Mouse (Mus musculus) midbrain, embryonic 11.5 days (tissue): ENCODE data around the gene Arl5c. TPM values are rescaled to one million over a fixed set of nuclear protein-coding genes. Genes with fewer than 3 reads are reported as not detected.
A peak's percentile ranks its signal among the peaks of the same experiment; 100 is the strongest.

Source experiments
- ATAC-seq: fragments of 200-750 bp; cut with Nextera tagmentation; 2 replicates; pipeline ENCODE4 v1.8.0; 2017; ENCODE audit warnings: moderate TSS enrichment, moderate library complexity; ENCODE audit not compliant: low FRiP score
- DNase-seq: peaks from one replicate; pipeline ENCODE4 v3.0.0; 2015; ENCODE audit warnings: low spot score; ENCODE audit errors: missing footprints
- H3K27ac ChIP-seq: fragments of 300-500 bp; sonication (generic); 2 replicates; pipeline ENCODE4 v1.5.1; 2014; ENCODE audit warnings: low read depth, low read length
- H3K27me3 ChIP-seq: fragments of 300-500 bp; sonication (generic); 2 replicates; pipeline ENCODE4 v1.6.1; 2014; ENCODE audit warnings: mild to moderate bottlenecking, low read length, moderate library complexity, mixed read lengths; ENCODE audit not compliant: control insufficient read depth, insufficient read depth
- H3K36me3 ChIP-seq: fragments of 300-500 bp; sonication (generic); 2 replicates; pipeline ENCODE4 v1.6.1; 2014; ENCODE audit warnings: mild to moderate bottlenecking, low read length, moderate library complexity, mixed read lengths; ENCODE audit not compliant: control insufficient read depth, insufficient read depth
- H3K4me1 ChIP-seq: fragments of 300-500 bp; sonication (generic); 2 replicates; pipeline ENCODE4 v1.6.1; 2014; ENCODE audit warnings: low read length; ENCODE audit not compliant: control insufficient read depth, insufficient read depth
- H3K4me2 ChIP-seq: fragments of 300-500 bp; sonication (generic); 2 replicates; pipeline ENCODE4 v1.6.1; 2014; ENCODE audit warnings: mild to moderate bottlenecking, moderate library complexity
- H3K4me3 ChIP-seq: fragments of 300-500 bp; sonication (generic); 2 replicates; pipeline ENCODE4 v1.5.1; 2014; ENCODE audit warnings: low read depth, low read length
- H3K9ac ChIP-seq: fragments of 300-500 bp; sonication (generic); 2 replicates; pipeline ENCODE4 v1.6.1; 2014; ENCODE audit warnings: low read length
- H3K9me3 ChIP-seq: fragments of 300-500 bp; sonication (generic); 2 replicates; pipeline ENCODE4 v1.6.1; 2016; ENCODE audit warnings: low read length; ENCODE audit not compliant: control insufficient read depth
- WGBS: fragments of 180-500 bp; shearing (Covaris S2); extraction: QIAGEN DNeasy Blood & Tissue Kit; methylation state at CpG from one replicate; pipeline ENCODE4 v1.1.7; 2014; 5-methylcytosine and 5-hydroxymethylcytosine counted together
- polyA plus RNA-seq: library from polyadenylated mRNA; unstranded; fragments of >200 nt; fragmentation: Nextera tagmentation; extraction: Ambion mirVana; gene quantifications from 2 replicates; pipeline ENCODE4 v1.2.1, GENCODE M21; 2014

Arl5c gene
- polyA plus RNA-seq = 6.7 and 8.9 TPM in 2 replicates

GRCm38 (mm10) chr11:97995564-97996288, at the start of gene Arl5c:
Arl5c (minus strand) TSS chr11:97996181.
- Histone ChIP-seq H3K27me3 (no peaks in the 10 kb centered on the region), H3K27ac (no peak within 1 kb of the TSS)
- peak; percentile 61 for ATAC-seq

DNA sequence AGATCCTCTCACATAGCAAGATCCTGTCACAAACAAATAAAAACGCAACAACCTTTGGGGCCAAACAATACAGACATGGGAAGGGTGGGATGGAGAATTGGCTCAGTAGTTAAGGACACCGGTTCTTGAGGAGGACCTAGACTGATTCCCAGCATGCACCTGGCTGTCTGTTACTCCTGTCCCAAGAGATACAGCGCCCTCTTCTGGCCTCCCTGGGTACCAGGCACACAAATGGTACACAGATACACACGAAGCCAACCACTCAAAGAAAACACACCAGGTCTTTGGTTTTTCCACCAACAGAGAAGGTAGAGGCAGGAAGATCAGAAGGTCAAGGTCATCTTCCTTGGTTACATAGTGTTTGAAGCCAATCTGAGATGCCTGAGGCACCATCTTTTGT, 49.6 kb upstream of the Arl5c start:
- ATAC-seq (no peak), DNase-seq (no peak)
- no peaks in the 10 kb centered on the region for H3K9me3 ChIP-seq
- H3K9ac ChIP-seq = no peak overlapping the region
- H3K4me3 ChIP-seq = no peak overlapping the region
- H3K4me2 ChIP-seq = no peak overlapping the region
- H3K4me1 ChIP-seq = no peaks in the 10 kb centered on the region
- H3K36me3 ChIP-seq = no peaks in the 10 kb centered on the region
- H3K27ac ChIP-seq = no peak overlapping the region
- WGBS = 65% methylated on average over 4 of the region's 4 CpGs
- H3K27me3 ChIP-seq = peaks cover 7% of the 10 kb centered on the region

More at GRCm38 (mm10) chr11:97995564-97996288, at the start of gene Arl5c:
- peak; percentile 96 for DNase-seq
- Histone ChIP-seq H3K9me3 (no peaks in the 10 kb centered on the region), H3K9ac (peak within 1 kb of the TSS; percentile 59), H3K4me3 (peak within 1 kb of the TSS; percentile 41), H3K4me1 (peaks cover 14% of the 10 kb centered on the region), H3K4me2 (peak within 1 kb of the TSS; percentile 89), H3K36me3 (no peaks in the 10 kb centered on the region)
- under 1% methylated on average over 26 of the region's 26 CpGs for WGBS

- H3K4me3 ChIP-seq = no peak overlapping the region
- ATAC-seq (no peak), DNase-seq (peak; percentile 79)
- no peak overlapping the region for H3K9ac ChIP-seq
- H3K27ac ChIP-seq = no peak overlapping the region
- no peaks in the 10 kb centered on the region for H3K4me1 ChIP-seq
- no peaks in the 10 kb centered on the region for H3K27me3 ChIP-seq
- H3K4me2 ChIP-seq = no peak overlapping the region
- no peaks in the 10 kb centered on the region for H3K36me3 ChIP-seq
- no peaks in the 10 kb centered on the region for H3K9me3 ChIP-seq
- WGBS = 76% methylated on average over 5 of the region's 5 CpGs
These were observed 48.1 kb upstream of the Arl5c start for GRCm38 (mm10) chr11:98044074-98044473.

DNA sequence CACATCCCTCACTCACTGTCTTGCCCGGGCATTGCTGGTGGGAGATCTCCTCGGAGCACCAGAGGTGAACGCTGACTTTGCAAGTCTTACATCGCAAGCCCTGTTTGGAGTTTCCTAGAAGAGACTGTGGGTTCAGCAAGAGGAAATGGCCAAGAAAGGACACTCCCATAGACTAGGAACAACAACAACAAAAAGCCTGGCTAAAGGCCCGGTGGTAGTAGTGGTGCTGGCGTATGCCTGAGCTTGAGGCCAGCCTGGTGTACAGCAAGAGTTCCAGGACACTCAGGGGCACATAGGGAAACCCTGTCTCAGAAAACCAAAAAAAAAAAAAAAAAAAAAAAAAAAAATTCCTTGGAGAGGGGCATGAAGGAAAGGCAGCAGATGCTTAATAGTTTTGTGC, 46.8 kb upstream of the Arl5c start:
- Histone ChIP-seq H3K4me3 (no peak overlapping the region), H3K4me2 (no peak overlapping the region), H3K36me3 (no peaks in the 10 kb centered on the region), H3K27me3 (no peaks in the 10 kb centered on the region), H3K4me1 (no peaks in the 10 kb centered on the region), H3K9ac (no peak overlapping the region), H3K27ac (no peak overlapping the region), H3K9me3 (no peaks in the 10 kb centered on the region)
- WGBS = 93% methylated on average over 6 of the region's 6 CpGs
- no peak for DNase-seq
- no peak for ATAC-seq

DNA sequence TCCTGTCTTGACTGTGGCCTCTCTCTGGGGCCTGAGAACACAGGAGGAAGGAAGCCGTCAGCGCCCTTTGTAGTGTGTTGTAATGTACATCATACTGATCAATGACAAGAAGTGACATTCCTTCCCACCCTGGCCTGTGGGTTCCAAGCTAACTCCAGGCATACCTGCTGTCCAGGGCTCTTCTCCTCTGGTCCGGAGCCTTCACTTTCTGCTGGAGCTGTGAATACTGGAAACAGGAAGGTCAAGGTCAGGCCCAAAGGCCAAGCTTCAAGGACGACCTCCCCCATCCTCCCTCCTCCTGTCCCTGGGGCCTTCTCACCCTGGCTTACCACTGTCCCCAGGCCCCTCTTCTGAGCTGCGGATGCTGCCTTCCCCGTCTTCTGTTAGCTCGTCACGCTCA, 45.0 kb upstream of the Arl5c start:
- DNase-seq (no peak), ATAC-seq (no peak)
- peaks cover 10% of the 10 kb centered on the region for H3K27me3 ChIP-seq
- H3K4me1 ChIP-seq = peaks cover 3% of the 10 kb centered on the region
- H3K27ac ChIP-seq = no peak overlapping the region
- no peak overlapping the region for H3K4me2 ChIP-seq
- 81% methylated on average over 8 of the region's 8 CpGs for WGBS
- no peaks in the 10 kb centered on the region for H3K9me3 ChIP-seq
- H3K9ac ChIP-seq = no peak overlapping the region
- H3K4me3 ChIP-seq = no peak overlapping the region
- no peaks in the 10 kb centered on the region for H3K36me3 ChIP-seq

- Histone ChIP-seq H3K9ac (no peak overlapping the region), H3K9me3 (no peaks in the 10 kb centered on the region), H3K4me1 (peaks cover 12% of the 10 kb centered on the region), H3K4me2 (no peak overlapping the region), H3K36me3 (no peaks in the 10 kb centered on the region), H3K27ac (no peak overlapping the region), H3K27me3 (peaks cover 10% of the 10 kb centered on the region), H3K4me3 (no peak overlapping the region)
- 68% methylated on average over 14 of the region's 14 CpGs for WGBS
- DNase-seq (no peak), ATAC-seq (no peak)
These were observed 41.9 kb upstream of the Arl5c start for GRCm38 (mm10) chr11:98037871-98038270.

DNA sequence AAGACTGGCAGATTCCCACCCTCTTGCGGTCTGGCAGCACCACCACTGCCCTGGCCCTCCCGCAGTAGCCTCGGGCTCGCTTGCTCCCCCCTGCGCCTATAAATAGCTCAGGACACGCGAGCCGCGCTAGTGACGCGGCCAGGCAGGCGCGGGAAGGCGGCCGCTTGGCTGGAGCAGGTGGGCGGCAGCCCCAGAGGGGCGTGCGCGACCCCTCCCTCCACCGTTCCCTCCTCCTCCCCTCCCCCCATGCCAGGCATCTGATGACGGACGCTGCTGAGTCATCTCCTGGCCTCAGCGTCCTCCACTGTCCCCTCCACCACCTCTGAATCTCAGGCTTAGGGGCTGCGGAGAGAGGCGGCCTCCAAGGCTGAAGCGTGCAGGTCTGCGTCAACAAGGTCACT, 40.0 kb upstream of the Arl5c start:
- Histone ChIP-seq H3K27ac (no peak overlapping the region), H3K9me3 (no peaks in the 10 kb centered on the region), H3K4me1 (peaks cover 12% of the 10 kb centered on the region), H3K9ac (peak overlapping the region; percentile 50), H3K36me3 (no peaks in the 10 kb centered on the region), H3K4me3 (peak overlapping the region; percentile 32), H3K4me2 (peak overlapping the region; percentile 70), H3K27me3 (peaks cover 10% of the 10 kb centered on the region)
- ATAC-seq (peak; percentile 79), DNase-seq (peak; percentile 94)
- WGBS = under 1% methylated on average over 21 of the region's 27 CpGs

DNA sequence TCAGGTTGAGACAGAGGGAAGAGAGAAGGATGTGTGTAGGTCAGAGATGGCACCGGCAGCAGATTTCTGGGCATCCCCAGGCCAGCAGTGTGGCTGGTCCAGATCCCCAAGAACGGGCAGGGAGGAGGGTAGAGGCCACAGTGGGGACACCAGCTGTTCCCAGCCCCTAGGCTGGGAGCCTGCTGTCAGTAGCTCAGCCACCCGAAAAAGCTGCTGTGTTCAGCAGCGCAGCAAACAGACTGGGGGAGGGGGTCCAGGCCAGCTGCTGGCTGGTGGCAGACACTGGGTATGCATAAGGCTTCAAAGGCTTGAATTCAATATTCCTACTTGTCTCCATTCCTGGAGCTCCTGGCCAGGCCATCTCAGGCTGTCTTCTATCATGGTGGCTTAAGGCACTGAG, 38.9 kb upstream of the Arl5c start:
- peaks cover 4% of the 10 kb centered on the region; the same call in 1 of the 2 replicates for H3K36me3 ChIP-seq
- no peak overlapping the region for H3K4me3 ChIP-seq
- peak; percentile 47; the same call in 1 of the 2 replicates for ATAC-seq
- WGBS = 21% methylated on average over 4 of the region's 4 CpGs
- peaks cover 10% of the 10 kb centered on the region for H3K27me3 ChIP-seq
- H3K9me3 ChIP-seq = no peaks in the 10 kb centered on the region
- peak; percentile 90 for DNase-seq
- peaks cover 12% of the 10 kb centered on the region for H3K4me1 ChIP-seq
- H3K4me2 ChIP-seq = no peak overlapping the region
- H3K9ac ChIP-seq = peak overlapping the region; percentile 25; the same call in 1 of the 2 replicates
- peak overlapping the region; percentile 31; the same call in 1 of the 2 replicates for H3K27ac ChIP-seq

- no peak overlapping the region for H3K4me3 ChIP-seq
- peaks cover 12% of the 10 kb centered on the region for H3K4me1 ChIP-seq
- no peak overlapping the region for H3K9ac ChIP-seq
- H3K36me3 ChIP-seq = peaks cover 9% of the 10 kb centered on the region
- ATAC-seq = no peak
- peaks cover 10% of the 10 kb centered on the region for H3K27me3 ChIP-seq
- WGBS = 88% methylated on average over 5 of the region's 5 CpGs
- DNase-seq = no peak
- no peak overlapping the region for H3K4me2 ChIP-seq
- no peaks in the 10 kb centered on the region for H3K9me3 ChIP-seq
- H3K27ac ChIP-seq = no peak overlapping the region
These were observed 38.1 kb upstream of the Arl5c start for GRCm38 (mm10) chr11:98034061-98034460.
